Mouse (Mus musculus): ENCODE results near the gene Tubb4a. TPM values are rescaled to one million over a fixed set of nuclear protein-coding genes. Genes with fewer than 3 reads are reported as not detected.

The Tubb4a gene
- polyA plus RNA-seq, 1 experiment from 2014 or later, result 394 TPM

DNA sequence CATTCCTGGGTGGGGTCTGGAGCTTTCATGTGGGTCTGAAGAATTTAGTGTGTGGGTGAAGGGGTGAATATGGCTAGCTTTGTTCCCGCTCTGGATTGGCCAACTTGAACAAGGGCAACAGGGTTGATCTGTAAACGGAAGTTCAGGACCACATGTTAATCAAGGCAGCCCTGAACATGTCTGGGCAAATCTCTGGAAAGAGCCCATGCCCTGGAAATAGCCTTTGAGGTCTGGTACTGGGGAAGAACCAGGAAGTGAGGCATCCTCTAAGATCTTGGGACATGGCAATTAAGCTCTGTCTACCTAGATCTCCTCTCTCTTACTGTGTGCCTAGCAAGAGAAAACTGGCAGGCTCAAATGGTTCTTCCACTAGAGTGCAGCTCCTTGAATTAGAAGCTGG is 34.3 kb upstream of the Tubb4a start:
- H3K4me2 ChIP-seq (ENCODE audit: low read length), result no peak overlapping the region
- 94% methylated on average over 2 of the region's 2 CpGs for WGBS
- H3K4me1 ChIP-seq (ENCODE audit: control insufficient read depth, insufficient read depth, low read length), result no peaks in the 10 kb centered on the region
- H3K27me3 ChIP-seq (ENCODE audit: control insufficient read depth, insufficient read depth, low read depth, low read length), result no peaks in the 10 kb centered on the region; the same call in 1 of the 2 replicates
- no peak overlapping the region for H3K9ac ChIP-seq (ENCODE audit: low read depth, low read length)
- no peak for ATAC-seq
- H3K36me3 ChIP-seq (ENCODE audit: control insufficient read depth, insufficient read depth, low read length), result no peaks in the 10 kb centered on the region
- no peak overlapping the region for H3K27ac ChIP-seq (ENCODE audit: low read length)
- H3K9me3 ChIP-seq (replicated peaks; ENCODE audit: control insufficient read depth, low read length, poor library complexity, severe bottlenecking), result no peaks in the 10 kb centered on the region
- no peak overlapping the region for H3K4me3 ChIP-seq (ENCODE audit: low read depth, low read length)

DNA sequence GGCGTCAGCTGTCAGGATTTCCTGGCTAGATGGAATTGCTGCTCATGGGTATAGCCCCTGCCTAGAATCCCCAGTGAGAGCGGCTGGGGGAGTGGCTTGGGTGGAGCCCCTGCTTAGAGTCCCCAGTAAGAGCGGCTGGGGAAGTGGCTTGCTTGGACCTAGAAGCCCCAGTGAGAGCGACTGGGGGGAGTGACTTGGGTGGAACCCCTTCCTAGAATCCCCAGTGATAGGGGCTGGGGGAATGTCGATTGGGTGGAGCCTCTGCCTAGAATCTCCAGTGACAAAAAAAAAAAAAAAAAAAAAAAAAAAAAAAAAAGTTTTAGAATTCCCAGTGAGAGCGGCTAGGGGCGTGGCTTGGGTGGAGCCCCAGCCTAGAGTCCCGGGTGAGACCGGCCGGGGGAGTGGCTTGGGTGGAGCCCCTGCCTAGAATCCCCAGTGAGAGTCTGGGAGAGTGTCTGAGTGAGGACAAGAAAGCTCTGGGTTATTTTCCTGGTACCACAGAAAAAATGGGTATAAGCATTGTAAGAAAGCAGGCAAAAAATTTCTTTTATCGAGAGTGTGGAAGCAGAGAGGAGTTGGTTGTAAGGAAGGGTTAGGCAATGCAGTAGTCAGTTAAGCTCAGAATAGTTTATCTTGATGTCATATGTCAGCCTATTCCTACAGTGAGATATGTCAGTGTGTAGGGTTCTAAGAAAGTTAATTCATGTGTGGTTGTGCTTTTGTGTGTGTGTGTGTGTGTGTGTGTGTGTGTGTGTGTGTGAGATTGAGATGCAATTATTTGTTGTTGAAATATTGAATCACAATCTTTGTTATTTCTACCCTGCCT is 31.2 kb upstream of the Tubb4a start:
- Histone ChIP-seq H3K9ac (ENCODE audit: low read depth, low read length) (no peak overlapping the region), H3K36me3 (ENCODE audit: control insufficient read depth, insufficient read depth, low read length) (no peaks in the 10 kb centered on the region), H3K27ac (ENCODE audit: low read length) (no peak overlapping the region), H3K4me3 (ENCODE audit: low read depth, low read length) (no peak overlapping the region), H3K4me2 (ENCODE audit: low read length) (no peak overlapping the region), H3K27me3 (ENCODE audit: control insufficient read depth, insufficient read depth, low read depth, low read length) (no peaks in the 10 kb centered on the region; the same call in 1 of the 2 replicates), H3K4me1 (ENCODE audit: control insufficient read depth, insufficient read depth, low read length) (no peaks in the 10 kb centered on the region), H3K9me3 (replicated peaks; ENCODE audit: control insufficient read depth, low read length, poor library complexity, severe bottlenecking) (no peaks in the 10 kb centered on the region)
- peak; percentile 45; the same call in 1 of the 2 replicates for ATAC-seq
- 2% methylated on average over 11 of the region's 11 CpGs for WGBS

DNA sequence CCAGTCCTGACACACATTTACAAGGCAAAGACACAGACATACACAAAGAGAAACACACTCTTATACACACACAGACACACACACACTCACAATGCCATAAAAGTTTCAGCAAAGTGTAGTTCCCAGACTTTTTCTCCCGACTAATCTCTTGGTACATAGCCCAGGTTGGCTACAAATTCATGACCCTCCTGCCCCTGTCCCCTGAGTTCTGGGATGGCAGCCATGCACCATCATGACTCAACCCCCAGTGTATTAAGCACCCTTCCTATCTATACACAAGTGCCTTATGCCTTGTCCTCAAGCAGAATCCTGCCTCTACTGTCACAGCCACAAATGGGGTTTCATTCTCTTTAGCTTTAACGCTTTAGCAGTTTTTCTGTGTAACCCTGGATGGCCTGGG is 29.2 kb upstream of the Tubb4a start:
- H3K4me2 ChIP-seq (ENCODE audit: low read length), result no peak overlapping the region
- no peak overlapping the region for H3K4me3 ChIP-seq (ENCODE audit: low read depth, low read length)
- no peak overlapping the region for H3K27ac ChIP-seq (ENCODE audit: low read length)
- WGBS, result 79% methylated on average over 2 of the region's 2 CpGs
- no peak overlapping the region for H3K9ac ChIP-seq (ENCODE audit: low read depth, low read length)
- no peaks in the 10 kb centered on the region for H3K36me3 ChIP-seq (ENCODE audit: control insufficient read depth, insufficient read depth, low read length)
- no peak for ATAC-seq
- no peaks in the 10 kb centered on the region for H3K4me1 ChIP-seq (ENCODE audit: control insufficient read depth, insufficient read depth, low read length)
- H3K27me3 ChIP-seq (ENCODE audit: control insufficient read depth, insufficient read depth, low read depth, low read length), result no peaks in the 10 kb centered on the region; the same call in 1 of the 2 replicates
- no peaks in the 10 kb centered on the region for H3K9me3 ChIP-seq (replicated peaks; ENCODE audit: control insufficient read depth, low read length, poor library complexity, severe bottlenecking)

GRCm38 (mm10) chr17:57112768-57113474 is 25.3 kb upstream of the Tubb4a start:
- no peak overlapping the region for H3K4me3 ChIP-seq (ENCODE audit: low read depth, low read length)
- H3K9me3 ChIP-seq (replicated peaks; ENCODE audit: control insufficient read depth, low read length, poor library complexity, severe bottlenecking), result no peaks in the 10 kb centered on the region
- H3K9ac ChIP-seq (ENCODE audit: low read depth, low read length), result no peak overlapping the region
- H3K27ac ChIP-seq (ENCODE audit: low read length), result no peak overlapping the region
- H3K27me3 ChIP-seq (ENCODE audit: control insufficient read depth, insufficient read depth, low read depth, low read length), result no peaks in the 10 kb centered on the region
- no peak for ATAC-seq
- no peaks in the 10 kb centered on the region for H3K36me3 ChIP-seq (ENCODE audit: control insufficient read depth, insufficient read depth, low read length)
- 91% methylated on average over 10 of the region's 10 CpGs for WGBS
- H3K4me1 ChIP-seq (ENCODE audit: control insufficient read depth, insufficient read depth, low read length), result no peaks in the 10 kb centered on the region
- H3K4me2 ChIP-seq (ENCODE audit: low read length), result no peak overlapping the region

GRCm38 (mm10) chr17:57110005-57110404 is 22.4 kb upstream of the Tubb4a start:
- H3K36me3 ChIP-seq (ENCODE audit: control insufficient read depth, insufficient read depth, low read length), result no peaks in the 10 kb centered on the region
- no peak overlapping the region for H3K4me3 ChIP-seq (ENCODE audit: low read depth, low read length)
- no peaks in the 10 kb centered on the region; the same call in 1 of the 2 replicates for H3K4me1 ChIP-seq (ENCODE audit: control insufficient read depth, insufficient read depth, low read length)
- no peaks in the 10 kb centered on the region for H3K27me3 ChIP-seq (ENCODE audit: control insufficient read depth, insufficient read depth, low read depth, low read length)
- no peak overlapping the region for H3K4me2 ChIP-seq (ENCODE audit: low read length)
- H3K27ac ChIP-seq (ENCODE audit: low read length), result no peak overlapping the region
- no peak overlapping the region for H3K9ac ChIP-seq (ENCODE audit: low read depth, low read length)
- WGBS, result 83% methylated on average over 1 of the region's 1 CpGs
- H3K9me3 ChIP-seq (replicated peaks; ENCODE audit: control insufficient read depth, low read length, poor library complexity, severe bottlenecking), result no peaks in the 10 kb centered on the region
- no peak for ATAC-seq

- 56% methylated on average over 5 of the region's 5 CpGs for WGBS
- no peaks in the 10 kb centered on the region for H3K9me3 ChIP-seq (replicated peaks; ENCODE audit: control insufficient read depth, low read length, poor library complexity, severe bottlenecking)
- peaks cover 3% of the 10 kb centered on the region; the same call in 1 of the 2 replicates for H3K4me1 ChIP-seq (ENCODE audit: control insufficient read depth, insufficient read depth, low read length)
- no peaks in the 10 kb centered on the region for H3K27me3 ChIP-seq (ENCODE audit: control insufficient read depth, insufficient read depth, low read depth, low read length)
- H3K27ac ChIP-seq (ENCODE audit: low read length), result no peak overlapping the region
- no peak overlapping the region for H3K4me3 ChIP-seq (ENCODE audit: low read depth, low read length)
- no peaks in the 10 kb centered on the region for H3K36me3 ChIP-seq (ENCODE audit: control insufficient read depth, insufficient read depth, low read length)
- ATAC-seq, result no peak
- H3K4me2 ChIP-seq (ENCODE audit: low read length), result no peak overlapping the region
- no peak overlapping the region for H3K9ac ChIP-seq (ENCODE audit: low read depth, low read length)
Measured at GRCm38 (mm10) chr17:57108666-57109171, 21.1 kb upstream of the Tubb4a start.

DNA sequence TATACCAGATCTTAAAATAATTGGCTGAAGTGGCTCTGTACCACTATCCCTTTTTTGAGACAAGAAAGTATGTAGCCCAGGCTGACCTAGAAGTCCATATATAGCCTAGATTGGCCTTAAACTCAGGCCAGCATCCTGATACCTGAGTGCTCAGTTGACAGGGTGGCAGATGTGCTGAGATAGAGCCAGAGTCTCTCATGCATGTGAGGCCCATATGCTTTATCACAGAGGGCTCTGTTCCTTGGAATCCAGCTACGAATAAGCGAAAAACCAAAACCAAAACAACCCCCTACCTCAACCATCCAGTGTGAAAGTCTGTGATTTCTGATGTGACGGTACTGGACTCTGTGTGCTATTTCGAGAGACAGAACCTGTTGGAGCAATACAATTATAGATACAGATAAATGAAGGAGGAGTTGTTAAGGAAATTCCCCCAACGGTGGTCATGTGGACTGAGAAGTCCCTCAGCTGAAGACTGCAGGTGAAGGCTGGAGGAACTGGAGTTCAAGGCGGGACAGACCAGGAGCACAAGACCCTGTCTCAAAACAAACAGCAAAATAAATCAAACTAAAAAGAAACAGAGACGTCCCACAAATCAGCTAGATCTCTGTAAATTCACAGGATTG is 20.6 kb upstream of the Tubb4a start:
- no peaks in the 10 kb centered on the region for H3K9me3 ChIP-seq (replicated peaks; ENCODE audit: control insufficient read depth, low read length, poor library complexity, severe bottlenecking)
- WGBS, result 93% methylated on average over 7 of the region's 7 CpGs
- no peaks in the 10 kb centered on the region for H3K36me3 ChIP-seq (ENCODE audit: control insufficient read depth, insufficient read depth, low read length)
- no peak overlapping the region for H3K9ac ChIP-seq (ENCODE audit: low read depth, low read length)
- H3K27ac ChIP-seq (ENCODE audit: low read length), result no peak overlapping the region
- H3K4me2 ChIP-seq (ENCODE audit: low read length), result no peak overlapping the region
- H3K27me3 ChIP-seq (ENCODE audit: control insufficient read depth, insufficient read depth, low read depth, low read length), result no peaks in the 10 kb centered on the region
- ATAC-seq, result no peak
- no peak overlapping the region for H3K4me3 ChIP-seq (ENCODE audit: low read depth, low read length)
- H3K4me1 ChIP-seq (ENCODE audit: control insufficient read depth, insufficient read depth, low read length), result peaks cover 3% of the 10 kb centered on the region; the same call in 1 of the 2 replicates

- ATAC-seq, result no peak
- 87% methylated on average over 5 of the region's 5 CpGs for WGBS
- Histone ChIP-seq H3K36me3 (ENCODE audit: control insufficient read depth, insufficient read depth, low read length) (no peaks in the 10 kb centered on the region), H3K27ac (ENCODE audit: low read length) (no peak overlapping the region), H3K27me3 (ENCODE audit: control insufficient read depth, insufficient read depth, low read depth, low read length) (no peaks in the 10 kb centered on the region), H3K9ac (ENCODE audit: low read depth, low read length) (no peak overlapping the region), H3K4me2 (ENCODE audit: low read length) (no peak overlapping the region), H3K4me1 (ENCODE audit: control insufficient read depth, insufficient read depth, low read length) (peaks cover 3% of the 10 kb centered on the region; the same call in 1 of the 2 replicates), H3K9me3 (replicated peaks; ENCODE audit: control insufficient read depth, low read length, poor library complexity, severe bottlenecking) (no peaks in the 10 kb centered on the region), H3K4me3 (ENCODE audit: low read depth, low read length) (no peak overlapping the region)
Measured at GRCm38 (mm10) chr17:57107064-57107463, 19.5 kb upstream of the Tubb4a start.
